In genomic region chr11:120240206-120240605, GRCm38 (mm10) we compare ENCODE assay signal across 9 mouse cellular contexts. TPM values are rescaled to one million over a fixed set of nuclear protein-coding genes. Genes with fewer than 3 reads are reported as not detected.
DNase-seq lines count a peak whose midpoint lies in the region; ATAC-seq and TF ChIP-seq lines count a peak whose summit lies in the region.
"Had no signal": no experiment of that assay in that cellular context is flagged by ENCODE, and none has a peak within 500 bp of the region (broad histone marks: within the 10 kb centered on the region; RNA-seq: fewer than 3 reads in every experiment).

No protein-coding gene starts in this region.

- H3K4me1 ChIP-seq in forebrain, embryonic 13.5 days, result peaks cover 75% of the 10 kb centered on the region
- H3K4me1 ChIP-seq in heart, embryonic 16.5 days (ENCODE audit: control insufficient read depth, insufficient read depth, low read length), result peaks cover 55% of the 10 kb centered on the region
- peaks cover 24% of the 10 kb centered on the region for H3K4me1 ChIP-seq in liver, postnatal 0 days (ENCODE audit: insufficient read depth)

- H3K36me3 ChIP-seq in forebrain, embryonic 13.5 days (ENCODE audit: poor library complexity, severe bottlenecking), result peaks cover 16% of the 10 kb centered on the region
- no peaks in the 10 kb centered on the region for H3K36me3 ChIP-seq in heart, embryonic 16.5 days (ENCODE audit: control insufficient read depth, insufficient read depth)
- H3K36me3 ChIP-seq in liver, postnatal 0 days (replicated peaks; ENCODE audit: insufficient read depth, low read length), result no peaks in the 10 kb centered on the region

- peak overlapping the region; percentile 100 for H3K27ac ChIP-seq in forebrain, embryonic 13.5 days
- peak overlapping the region; percentile 87 for H3K27ac ChIP-seq in heart, embryonic 16.5 days (ENCODE audit: low read length)
- no peak overlapping the region for H3K27ac ChIP-seq in liver, postnatal 0 days (ENCODE audit: low read depth)

- TF ChIP-seq EP300 in liver, postnatal 0 days (IDR thresholded peaks at IDR 0.05; ENCODE audit: low read depth), result no peak

- H3K4me3 ChIP-seq in forebrain, embryonic 13.5 days, result peak overlapping the region; percentile 94
- peak overlapping the region; percentile 25 for H3K4me3 ChIP-seq in heart, embryonic 16.5 days (ENCODE audit: low read length)
- peak overlapping the region; percentile 8; the same call in 1 of the 2 replicates for H3K4me3 ChIP-seq in liver, postnatal 0 days (ENCODE audit: low read depth, low read length)

- H3K9me3 ChIP-seq in forebrain, embryonic 13.5 days (replicated peaks), result no peaks in the 10 kb centered on the region
- no peaks in the 10 kb centered on the region for H3K9me3 ChIP-seq in heart, embryonic 16.5 days (replicated peaks; ENCODE audit: control insufficient read depth, low read length)
- H3K9me3 ChIP-seq in liver, postnatal 0 days (ENCODE audit: low read length), result no peaks in the 10 kb centered on the region
- H3K9me3 ChIP-seq: megakaryocyte, embryonic 14.5 days had no signal

- H3K4me2 ChIP-seq in forebrain, embryonic 13.5 days, result peak overlapping the region; percentile 95
- peak overlapping the region; percentile 90 for H3K4me2 ChIP-seq in heart, embryonic 16.5 days (ENCODE audit: low read depth, low read length)
- H3K4me2 ChIP-seq in liver, postnatal 0 days (ENCODE audit: low read depth, low read length), result peak overlapping the region; percentile 56

- TF ChIP-seq CTCF in liver, postnatal 0 days (IDR thresholded peaks at IDR 0.05; ENCODE audit: low read depth), result peak; percentile 39; the same call in 1 of the 2 replicates

- H3K9ac ChIP-seq in forebrain, embryonic 13.5 days, result peak overlapping the region; percentile 100
- H3K9ac ChIP-seq in heart, embryonic 16.5 days (ENCODE audit: low read length), result peak overlapping the region; percentile 99
- H3K9ac ChIP-seq in liver, postnatal 0 days (replicated peaks), result no peak overlapping the region

- H3K27me3 ChIP-seq in forebrain, embryonic 13.5 days, result no peaks in the 10 kb centered on the region
- H3K27me3 ChIP-seq in heart, embryonic 16.5 days (ENCODE audit: control insufficient read depth, insufficient read depth, low read length), result no peaks in the 10 kb centered on the region
- H3K27me3 ChIP-seq in liver, postnatal 0 days (ENCODE audit: insufficient read depth, low read length), result peaks cover 22% of the 10 kb centered on the region

- DNase-seq in 3T3-L1 (ENCODE audit: low read depth, low spot score), result peak; percentile 70
- peak; percentile 86 for DNase-seq in adrenal gland, postnatal 14 days
- DNase-seq in kidney, postnatal 14 days, result peak; percentile 91
- peak; percentile 74 for DNase-seq in liver, postnatal 0 days
- peak; percentile 92 for DNase-seq in retina, embryonic 14.5 days (ENCODE audit: low spot score)

- ATAC-seq in forebrain, embryonic 13.5 days, result peak; percentile 59; the same call in 1 of the 2 replicates
- ATAC-seq in heart, embryonic 16.5 days (replicated peaks; ENCODE audit: extremely low read depth, insufficient read depth, low FRiP score), result peak; percentile 57
- ATAC-seq in liver, postnatal 0 days, result no peak
- ATAC-seq in megakaryocyte progenitor cell, adult 5-6 weeks (replicated peaks; ENCODE audit: poor library complexity), result no peak

- 0% methylated on average over 9 of the region's 10 CpGs for WGBS in forebrain, embryonic 13.5 days
- 5% methylated on average over 10 of the region's 10 CpGs for WGBS in heart, embryonic 16.5 days
- whole genome bisulfite sequencing in liver, postnatal 0 days (ENCODE audit: insufficient replicate concordance), result 9% methylated on average over 10 of the region's 10 CpGs

RNA-seq across cellular contexts. Expression of gene Bahcc1, which starts 7.5 kb away (rescaled TPM):
- 12.4 and 17.2 TPM in 2 replicates for total RNA-seq in adrenal gland, postnatal 14 days (2021)
- 17.2 TPM in 2 replicates for polyA plus RNA-seq in forebrain, embryonic 13.5 days (2015; fragmentation: Nextera tagmentation; extraction: Ambion mirVana)
- polyA plus RNA-seq in heart, embryonic 16.5 days (2015; fragmentation: Nextera tagmentation; extraction: Ambion mirVana), result 4.6 and 4.7 TPM in 2 replicates
- 1.1 and 1.2 TPM in 2 replicates for polyA plus RNA-seq in liver, postnatal 0 days (2015; fragmentation: Nextera tagmentation; extraction: Ambion mirVana)
- total RNA-seq in megakaryocyte progenitor cell, adult 5-6 weeks (2015), result 12.1 and 17.2 TPM in 2 replicates
- 3.9 and 5.4 TPM in 2 replicates for total RNA-seq in megakaryocyte progenitor cell, adult 5-6 weeks (2017)

Comparison
In these comparisons a context has a peak if more than half of its experiments do, and no peak if none do; other contexts are left out.
1. ATAC-seq: peak in forebrain, embryonic 13.5 days (single experiment) and heart, embryonic 16.5 days (single experiment); none in liver, postnatal 0 days (single experiment) and megakaryocyte progenitor cell, adult 5-6 weeks (single experiment).
2. H3K4me3 ChIP-seq: peak in every context shown above with its lines; median percentile 94 in forebrain, embryonic 13.5 days; 25 in heart, embryonic 16.5 days; 8 in liver, postnatal 0 days.
3. Peak in every context shown above with its lines, with median percentiles within 50 percentile points of each other: DNase-seq and H3K4me2 ChIP-seq.